Mouse (Mus musculus) left cerebral cortex, adult 9 months (tissue): Measurements from ENCODE around the gene Gsdma.
"Not testable (repeated sequence)": the region's sequence is repeated elsewhere in the genome, so short reads cannot be mapped to it uniquely, and the experiment has no call there.

Experiments used
- DNase-seq, 2 experiments: peaks; one replicate each; pipeline ENCODE4 v3.0.0; 2022; ENCODE audit warnings: low spot score in 2 of 2

The Gsdma gene

DNA sequence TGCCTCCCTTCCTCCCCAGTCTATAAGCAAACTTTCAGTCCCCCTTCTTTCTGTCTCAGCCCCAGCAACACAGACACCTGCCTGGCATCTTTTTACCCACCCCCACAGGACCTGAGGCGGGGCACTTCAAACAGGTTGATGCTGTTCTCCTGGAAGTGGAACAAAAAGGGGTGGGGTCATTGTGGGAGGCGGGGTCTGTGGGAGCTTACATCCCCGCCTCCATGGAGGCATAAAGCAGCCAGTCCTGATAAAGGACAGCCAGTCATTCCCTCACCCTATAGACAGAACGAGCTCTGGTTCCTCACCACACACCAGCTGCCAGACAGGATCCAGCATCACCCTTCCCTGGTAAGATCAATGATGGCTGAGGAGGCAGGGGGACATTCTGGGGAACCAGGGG, at the start of gene Gsdma:
Gene Gsdma, plus strand, starts transcription at position 261 of the 400 bp plus-strand sequence.
- no peak for DNase-seq

DNA sequence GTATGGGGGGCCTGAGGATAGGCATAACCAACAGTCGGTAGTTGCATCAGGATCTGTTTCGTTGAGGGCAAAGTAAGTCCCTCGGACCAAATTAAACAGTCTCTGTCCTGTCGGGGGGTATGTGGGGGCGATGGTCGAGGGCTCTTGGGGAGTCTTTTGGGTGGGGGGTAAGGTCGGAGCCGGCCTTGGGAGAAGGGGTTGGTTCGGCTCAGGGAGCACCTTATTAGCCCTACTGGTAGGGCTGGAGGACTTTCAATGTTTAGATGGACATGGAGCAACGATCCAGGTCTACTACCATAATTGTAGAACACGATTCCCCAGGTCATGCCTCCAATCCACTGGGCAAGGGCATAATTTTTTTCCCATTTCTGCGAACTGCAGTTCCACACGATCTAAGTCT, 43.4 kb upstream of the Gsdma start:
- DNase-seq = no peak

- not testable (repeated sequence) for DNase-seq
Observed at GRCm38 (mm10) chr11:98623981-98624380, 40.2 kb upstream of the Gsdma start.

DNA sequence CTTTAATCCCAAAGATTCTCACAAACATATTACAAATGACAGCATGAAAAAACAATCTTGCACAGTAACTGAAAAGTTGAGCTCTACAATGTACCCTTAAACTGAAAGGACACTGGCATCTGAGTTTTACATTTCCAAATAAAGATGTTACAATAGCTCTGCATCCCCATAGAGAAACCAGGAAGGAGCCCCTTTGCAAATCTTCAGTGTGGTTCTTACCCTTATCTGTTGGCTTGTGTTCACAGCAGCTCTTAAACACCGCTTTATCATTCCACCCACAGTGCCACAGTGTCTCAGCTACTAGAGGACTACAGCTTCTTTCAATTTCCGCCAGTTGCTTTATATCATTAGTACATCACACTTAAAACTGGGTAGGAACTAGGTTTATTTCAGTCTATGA, 39.8 kb upstream of the Gsdma start:
- not testable (repeated sequence) for DNase-seq

GRCm38 (mm10) chr11:98625611-98626410, 38.3 kb upstream of the Gsdma start, which contains the start of the genes Gm12355 and Gsdma3:
Gene Gm12355 (minus strand): TSS chr11:98625661.
Gene Gsdma3 (plus strand): TSS chr11:98626360.
- DNase-seq = no peak

GRCm38 (mm10) chr11:98628706-98629105, 35.4 kb upstream of the Gsdma start:
- DNase-seq = no peak

- no peak for DNase-seq
Observed at GRCm38 (mm10) chr11:98630646-98631045, 33.5 kb upstream of the Gsdma start.

GRCm38 (mm10) chr11:98635312-98635970, 28.7 kb upstream of the Gsdma start:
- not testable (repeated sequence) for DNase-seq

- DNase-seq = no peak
Observed at GRCm38 (mm10) chr11:98637501-98637900, 26.6 kb upstream of the Gsdma start.

GRCm38 (mm10) chr11:98640091-98640490, 24.1 kb upstream of the Gsdma start:
- no peak for DNase-seq

DNA sequence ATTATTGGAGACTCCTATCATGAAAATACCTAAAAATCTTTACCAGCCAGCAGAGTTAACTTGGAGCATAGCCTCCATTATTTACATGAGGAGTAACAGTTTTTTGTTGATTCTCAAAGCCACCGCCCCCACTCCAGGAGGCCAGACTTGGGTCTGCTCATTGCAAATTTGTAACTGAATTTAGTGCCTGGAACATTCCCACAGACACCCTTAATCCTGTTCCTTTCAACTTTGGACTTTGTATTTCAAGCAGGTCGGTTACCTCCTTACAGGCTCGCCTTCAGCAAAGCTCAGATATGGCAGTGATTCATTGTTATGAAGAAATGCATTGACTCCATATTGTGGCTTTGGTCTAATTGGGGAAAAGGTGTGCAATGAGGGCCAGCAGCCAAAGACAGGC, 19.4 kb upstream of the Gsdma start:
- DNase-seq = no peak

- DNase-seq = no peak
Observed at GRCm38 (mm10) chr11:98645946-98646345, 18.2 kb upstream of the Gsdma start.

DNA sequence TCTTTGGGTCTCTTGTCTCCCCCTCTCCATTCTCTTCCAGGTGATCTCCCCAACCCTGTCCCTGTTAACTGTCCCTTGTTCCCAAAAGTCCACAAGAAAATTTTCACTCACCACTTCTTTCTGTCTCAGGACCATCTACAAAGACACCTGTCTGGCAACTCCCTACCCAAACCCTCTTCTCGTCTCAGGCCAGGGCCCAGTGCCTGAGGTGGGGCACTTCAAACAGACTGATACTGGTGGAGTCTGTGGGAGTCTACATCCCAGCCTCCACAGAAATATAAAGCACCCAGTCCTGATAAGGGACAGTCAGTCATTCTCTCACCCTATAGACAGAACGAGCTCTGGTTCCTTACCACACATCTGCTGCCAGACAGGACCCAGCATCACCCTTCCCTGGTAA, 17.7 kb upstream of the Gsdma start, which contains the start of gene Gsdma2:
Gene Gsdma2, plus strand, starts transcription at position 301 of the 400 bp plus-strand sequence.
- no peak for DNase-seq

DNA sequence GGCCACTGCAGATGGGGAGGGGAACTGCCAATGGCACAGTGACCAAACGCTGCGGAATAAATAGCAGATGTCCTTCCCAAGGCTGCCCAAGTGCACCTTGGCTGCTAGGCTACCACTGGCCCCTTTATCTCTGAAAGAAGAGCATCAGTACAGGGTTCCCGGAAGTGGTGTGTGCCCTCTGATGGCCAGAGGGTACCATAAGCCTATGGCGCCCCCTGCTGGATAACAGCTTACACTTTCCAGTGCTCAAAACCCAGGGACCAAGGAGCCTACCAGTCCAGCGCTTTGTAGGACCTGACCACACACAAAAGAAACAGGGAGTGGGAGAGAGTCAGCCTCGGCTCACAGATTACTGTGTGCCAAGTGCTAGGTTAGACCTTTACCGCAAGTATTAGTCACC, 9.1 kb upstream of the Gsdma start:
- DNase-seq = peak in 1 of 2 experiments; percentile 19

- peak in 1 of 2 experiments; percentile 57 for DNase-seq
Observed at GRCm38 (mm10) chr11:98660517-98660916, 3.6 kb upstream of the Gsdma start.

GRCm38 (mm10) chr11:98668984-98669383, 4.8 kb downstream of the Gsdma start:
- DNase-seq = no peak

GRCm38 (mm10) chr11:98671284-98671815, 7.2 kb downstream of the Gsdma start:
- no peak for DNase-seq

GRCm38 (mm10) chr11:98671857-98672256, 7.7 kb downstream of the Gsdma start:
- DNase-seq = no peak

GRCm38 (mm10) chr11:98672482-98672881, 8.3 kb downstream of the Gsdma start:
- DNase-seq = no peak

GRCm38 (mm10) chr11:98673136-98673535, 9.0 kb downstream of the Gsdma start:
- DNase-seq = peak in 1 of 2 experiments; percentile 58

- no peak for DNase-seq
Observed at GRCm38 (mm10) chr11:98675829-98676363, 11.7 kb downstream of the Gsdma start.

GRCm38 (mm10) chr11:98680023-98680422, 15.9 kb downstream of the Gsdma start:
- no peak for DNase-seq
